Mouse (Mus musculus): ENCODE results near the gene Jmjd8. TPM values are rescaled to one million over a fixed set of nuclear protein-coding genes. Genes with fewer than 3 reads are reported as not detected.

Jmjd8 gene
- polyA plus RNA-seq, 1 experiment, result 47.3 TPM

DNA sequence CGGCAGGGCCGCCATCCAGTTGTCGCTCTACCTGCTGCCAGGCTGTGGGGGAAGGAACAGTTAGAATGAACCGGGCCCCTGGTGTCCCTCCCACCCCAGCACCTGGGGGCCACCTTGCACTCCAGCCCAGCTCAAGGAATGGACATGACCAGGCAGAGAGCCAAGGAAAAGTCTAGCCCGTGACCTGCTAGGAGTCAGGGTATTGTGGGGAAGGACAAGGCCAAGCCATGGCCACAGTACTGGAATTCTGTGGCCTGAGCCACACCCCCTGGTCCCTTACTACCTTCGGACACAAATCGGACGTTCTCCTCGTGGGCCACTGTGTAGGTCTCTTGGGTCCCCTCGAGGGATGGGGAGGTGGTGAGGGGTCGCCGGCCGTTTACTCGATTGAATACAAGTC lies 35.6 kb downstream of the Jmjd8 start:
- TF ChIP-seq CTCF (IDR thresholded peaks at IDR 0.05; ENCODE audit: extremely low read depth, insufficient read length, insufficient replicate concordance, low read depth, low read length), result no peak
- no peak for TF ChIP-seq POLR2A (IDR thresholded peaks at IDR 0.05; ENCODE audit: low read depth, low read length)
- 77% methylated on average over 14 of the region's 14 CpGs for WGBS
- H3K27ac ChIP-seq (ENCODE audit: insufficient read depth, low read depth, low read length), result peak overlapping the region; percentile 44
- H3K27me3 ChIP-seq (ENCODE audit: control insufficient read depth, insufficient read depth, low read length), result no peaks in the 10 kb centered on the region
- no peaks in the 10 kb centered on the region for H3K36me3 ChIP-seq (ENCODE audit: control insufficient read depth, insufficient read depth, low read length)
- peaks cover 45% of the 10 kb centered on the region for H3K4me1 ChIP-seq (ENCODE audit: control insufficient read depth, insufficient read depth, insufficient read length, low read length)
- no peak overlapping the region for H3K4me3 ChIP-seq (ENCODE audit: low read depth, low read length)

DNA sequence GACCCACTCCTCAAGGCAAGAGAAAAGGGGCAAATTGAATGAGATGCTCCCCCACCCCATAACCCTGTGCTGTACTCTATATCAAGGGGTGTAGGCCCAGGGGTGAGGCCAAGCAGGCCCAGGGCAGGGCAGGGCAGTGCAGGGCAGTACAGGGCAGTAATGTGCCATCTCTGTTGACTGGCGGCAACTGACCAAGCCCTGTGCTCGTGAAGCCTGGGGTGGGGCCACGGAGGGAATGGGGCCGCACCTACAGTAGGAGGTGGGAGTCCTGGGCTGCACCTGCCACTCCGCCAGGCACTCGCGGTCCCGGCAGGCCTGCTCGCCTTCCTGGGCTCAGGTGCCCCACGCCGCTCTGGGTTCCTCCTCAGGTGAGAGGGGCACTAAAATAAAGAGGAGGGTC lies 36.6 kb downstream of the Jmjd8 start:
- Histone ChIP-seq H3K27me3 (ENCODE audit: control insufficient read depth, insufficient read depth, low read length) (no peaks in the 10 kb centered on the region), H3K4me1 (ENCODE audit: control insufficient read depth, insufficient read depth, insufficient read length, low read length) (peaks cover 45% of the 10 kb centered on the region), H3K4me3 (ENCODE audit: low read depth, low read length) (peak overlapping the region; percentile 39), H3K27ac (ENCODE audit: insufficient read depth, low read depth, low read length) (peak overlapping the region; percentile 44; the same call in 1 of the 2 replicates), H3K36me3 (ENCODE audit: control insufficient read depth, insufficient read depth, low read length) (no peaks in the 10 kb centered on the region)
- TF ChIP-seq CTCF (IDR thresholded peaks at IDR 0.05; ENCODE audit: extremely low read depth, insufficient read length, insufficient replicate concordance, low read depth, low read length), result no peak
- peak; percentile 26; the same call in 1 of the 2 replicates for TF ChIP-seq POLR2A (IDR thresholded peaks at IDR 0.05; ENCODE audit: low read depth, low read length)
- WGBS, result 43% methylated on average over 11 of the region's 11 CpGs

DNA sequence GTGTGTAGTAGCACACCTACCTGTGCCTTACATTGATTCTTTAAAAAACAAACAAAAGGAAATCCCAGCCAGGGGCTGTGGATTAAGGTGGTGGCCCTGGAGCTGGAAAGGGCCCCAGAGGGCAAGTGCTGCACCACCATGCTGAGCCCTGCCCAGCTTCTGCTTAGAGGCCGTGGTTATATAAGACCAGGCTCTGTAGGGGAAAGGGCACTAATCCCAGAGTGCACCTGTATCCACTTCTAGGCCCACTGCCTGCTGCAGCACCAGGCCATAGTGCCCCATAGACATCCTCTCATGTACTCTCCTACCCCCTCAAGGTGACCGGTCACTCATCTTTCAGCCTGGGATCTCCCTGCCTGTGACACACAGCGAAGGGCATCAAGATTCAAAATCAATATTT lies 37.5 kb downstream of the Jmjd8 start:
- no peak overlapping the region for H3K4me3 ChIP-seq (ENCODE audit: low read depth, low read length)
- no peak overlapping the region for H3K27ac ChIP-seq (ENCODE audit: insufficient read depth, low read depth, low read length)
- H3K4me1 ChIP-seq (ENCODE audit: control insufficient read depth, insufficient read depth, insufficient read length, low read length), result peaks cover 39% of the 10 kb centered on the region
- 74% methylated on average over 3 of the region's 3 CpGs for WGBS
- no peaks in the 10 kb centered on the region for H3K27me3 ChIP-seq (ENCODE audit: control insufficient read depth, insufficient read depth, low read length)
- H3K36me3 ChIP-seq (ENCODE audit: control insufficient read depth, insufficient read depth, low read length), result no peaks in the 10 kb centered on the region
- no peak for TF ChIP-seq POLR2A (IDR thresholded peaks at IDR 0.05; ENCODE audit: low read depth, low read length)
- no peak for TF ChIP-seq CTCF (IDR thresholded peaks at IDR 0.05; ENCODE audit: extremely low read depth, insufficient read length, insufficient replicate concordance, low read depth, low read length)

DNA sequence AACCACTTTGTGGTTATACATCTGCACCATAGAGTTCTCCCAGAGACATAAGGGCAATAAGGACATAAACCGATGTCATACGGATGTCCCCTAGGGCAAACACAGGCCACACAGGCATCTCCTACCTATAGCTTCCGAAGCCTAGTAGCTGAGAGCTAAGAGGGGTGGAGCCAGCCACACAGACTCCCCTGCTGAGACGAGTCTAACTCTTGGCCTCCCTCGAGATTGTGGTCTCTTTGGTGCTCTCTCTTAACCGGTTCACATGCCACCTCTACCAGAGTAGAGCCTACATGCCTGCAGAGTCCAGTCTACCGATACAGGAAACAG lies 38.8 kb downstream of the Jmjd8 start:
- 7% methylated on average over 7 of the region's 7 CpGs for WGBS
- peak overlapping the region; percentile 64 for H3K27ac ChIP-seq (ENCODE audit: insufficient read depth, low read depth, low read length)
- no peaks in the 10 kb centered on the region for H3K27me3 ChIP-seq (ENCODE audit: control insufficient read depth, insufficient read depth, low read length)
- TF ChIP-seq POLR2A (IDR thresholded peaks at IDR 0.05; ENCODE audit: low read depth, low read length) (no peak), CTCF (IDR thresholded peaks at IDR 0.05; ENCODE audit: extremely low read depth, insufficient read length, insufficient replicate concordance, low read depth, low read length) (no peak)
- H3K4me1 ChIP-seq (ENCODE audit: control insufficient read depth, insufficient read depth, insufficient read length, low read length), result peaks cover 34% of the 10 kb centered on the region
- peak overlapping the region; percentile 90 for H3K4me3 ChIP-seq (ENCODE audit: low read depth, low read length)
- H3K36me3 ChIP-seq (ENCODE audit: control insufficient read depth, insufficient read depth, low read length), result no peaks in the 10 kb centered on the region

DNA sequence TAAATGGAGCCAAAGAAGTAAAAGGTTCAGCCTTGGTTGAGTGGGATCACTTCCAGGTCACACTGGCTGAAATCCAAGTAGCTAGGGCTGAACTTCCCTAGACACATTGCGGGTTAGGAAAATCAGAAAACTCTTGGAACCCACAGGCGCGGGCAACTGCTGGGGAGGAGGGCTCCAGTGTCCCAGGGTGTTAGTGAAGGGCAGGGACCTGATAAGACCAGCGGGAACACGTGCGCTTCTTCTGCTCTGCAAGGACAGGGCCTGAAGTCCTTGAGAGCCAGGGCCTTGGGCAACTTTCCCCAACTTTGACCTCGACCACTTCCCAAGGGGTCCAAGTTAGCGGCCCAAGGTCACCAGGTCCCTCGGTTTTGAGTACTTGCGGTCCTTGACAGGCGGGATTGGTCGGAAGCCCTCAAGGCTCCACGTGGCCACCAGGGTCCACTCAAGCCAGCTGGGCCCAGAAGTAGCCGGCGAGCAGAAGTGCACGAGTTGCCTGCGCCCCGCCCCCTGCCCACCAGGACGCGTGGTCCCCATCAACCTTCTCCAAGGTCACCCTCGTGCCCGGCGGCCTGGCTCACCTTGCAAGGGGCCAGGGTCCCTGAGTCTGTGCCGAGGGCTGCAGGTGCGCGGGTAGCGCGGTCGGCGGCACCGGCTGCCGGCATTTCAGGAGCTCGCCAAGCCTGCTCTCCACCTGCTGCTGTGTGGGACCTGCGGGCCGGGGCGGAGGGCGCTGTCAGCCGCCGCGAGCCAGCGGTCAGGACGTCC lies 39.4 kb downstream of the Jmjd8 start:
- Histone ChIP-seq H3K4me3 (ENCODE audit: low read depth, low read length) (peak overlapping the region; percentile 90), H3K4me1 (ENCODE audit: control insufficient read depth, insufficient read depth, insufficient read length, low read length) (peaks cover 34% of the 10 kb centered on the region), H3K27me3 (ENCODE audit: control insufficient read depth, insufficient read depth, low read length) (no peaks in the 10 kb centered on the region), H3K36me3 (ENCODE audit: control insufficient read depth, insufficient read depth, low read length) (no peaks in the 10 kb centered on the region), H3K27ac (ENCODE audit: insufficient read depth, low read depth, low read length) (peak overlapping the region; percentile 64)
- no peak for TF ChIP-seq POLR2A (IDR thresholded peaks at IDR 0.05; ENCODE audit: low read depth, low read length)
- no peak for TF ChIP-seq CTCF (IDR thresholded peaks at IDR 0.05; ENCODE audit: extremely low read depth, insufficient read length, insufficient replicate concordance, low read depth, low read length)
- 1% methylated on average over 42 of the region's 42 CpGs for WGBS

DNA sequence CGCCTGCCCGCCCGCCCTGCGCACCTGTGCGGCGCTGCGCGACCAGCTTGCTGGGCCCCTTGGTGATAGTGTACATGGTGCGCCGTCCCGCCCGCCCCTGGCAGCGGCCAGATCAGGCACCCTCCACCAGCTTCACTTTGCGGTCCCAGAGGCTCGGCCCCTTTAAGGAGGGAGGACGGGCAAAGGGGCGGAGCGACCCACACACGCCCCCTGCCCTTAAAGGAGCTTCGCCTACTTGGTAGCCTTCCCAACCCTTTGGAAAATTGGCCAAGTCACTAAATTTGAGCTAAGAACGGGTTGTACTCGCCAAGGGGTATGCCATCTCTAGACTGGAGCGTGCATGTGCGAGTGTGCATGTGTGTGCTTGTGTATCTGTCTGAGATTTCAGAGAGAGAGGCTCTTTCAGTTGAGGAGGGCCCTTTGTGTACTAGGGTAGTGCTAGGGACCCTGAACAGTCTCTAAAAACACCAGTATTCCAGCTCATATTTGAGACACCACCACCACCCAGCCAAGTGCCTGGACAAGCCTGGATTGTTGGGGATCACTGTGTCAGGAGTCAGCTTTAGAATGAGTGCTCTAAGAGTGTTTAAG lies 40.0 kb downstream of the Jmjd8 start, which contains the start of gene Mcrip2:
Gene Mcrip2 (minus strand): TSS at position 164 of the 591 bp plus-strand sequence.
- peak within 1 kb of the TSS; percentile 64 for H3K27ac ChIP-seq (ENCODE audit: insufficient read depth, low read depth, low read length)

DNA sequence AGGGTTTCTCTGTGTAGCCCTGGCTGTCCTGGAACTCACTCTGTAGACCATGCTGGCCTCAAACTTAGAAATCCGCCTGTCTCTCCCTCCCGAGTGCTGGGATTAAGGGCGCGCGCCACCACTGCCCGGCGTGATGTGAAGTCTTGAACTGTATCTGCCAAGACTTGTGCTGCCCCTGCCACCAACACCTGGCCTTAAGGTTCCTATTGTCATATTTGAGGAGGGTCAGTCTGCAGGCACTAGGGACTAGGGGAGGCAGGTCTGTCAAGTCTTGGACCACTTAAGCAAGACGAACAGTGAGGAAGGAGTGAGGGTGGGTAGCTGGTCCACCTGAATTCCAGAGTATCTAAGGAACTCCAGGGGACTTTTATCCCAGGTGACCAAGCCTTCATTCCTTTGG lies 40.8 kb downstream of the Jmjd8 start:
- H3K27me3 ChIP-seq (ENCODE audit: control insufficient read depth, insufficient read depth, low read length), result no peaks in the 10 kb centered on the region
- no peaks in the 10 kb centered on the region for H3K36me3 ChIP-seq (ENCODE audit: control insufficient read depth, insufficient read depth, low read length)
- no peak overlapping the region for H3K27ac ChIP-seq (ENCODE audit: insufficient read depth, low read depth, low read length)
- no peak overlapping the region for H3K4me3 ChIP-seq (ENCODE audit: low read depth, low read length)
- 86% methylated on average over 8 of the region's 8 CpGs for WGBS
- peaks cover 25% of the 10 kb centered on the region for H3K4me1 ChIP-seq (ENCODE audit: control insufficient read depth, insufficient read depth, insufficient read length, low read length)
- TF ChIP-seq POLR2A (IDR thresholded peaks at IDR 0.05; ENCODE audit: low read depth, low read length) (no peak), CTCF (IDR thresholded peaks at IDR 0.05; ENCODE audit: extremely low read depth, insufficient read length, insufficient replicate concordance, low read depth, low read length) (no peak)

More for the DNA sequence above, 40.0 kb downstream of the Jmjd8 start, which contains the start of gene Mcrip2:
- peak; percentile 68 for TF ChIP-seq POLR2A (IDR thresholded peaks at IDR 0.05; ENCODE audit: low read depth, low read length)
- TF ChIP-seq CTCF (IDR thresholded peaks at IDR 0.05; ENCODE audit: extremely low read depth, insufficient read length, insufficient replicate concordance, low read depth, low read length), result no peak
- H3K4me3 ChIP-seq (ENCODE audit: low read depth, low read length), result peak within 1 kb of the TSS; percentile 90
- H3K27me3 ChIP-seq (ENCODE audit: control insufficient read depth, insufficient read depth, low read length), result no peaks in the 10 kb centered on the region
- H3K4me1 ChIP-seq (ENCODE audit: control insufficient read depth, insufficient read depth, insufficient read length, low read length), result peaks cover 31% of the 10 kb centered on the region
- H3K36me3 ChIP-seq (ENCODE audit: control insufficient read depth, insufficient read depth, low read length), result no peaks in the 10 kb centered on the region
- WGBS, result under 1% methylated on average over 24 of the region's 24 CpGs

Measured in small intestine, adult 2 months (tissue).